Mouse (Mus musculus) small intestine, adult 2 months (tissue): ENCODE data around the gene Asxl1. TPM values are rescaled to one million over a fixed set of nuclear protein-coding genes. Genes with fewer than 3 reads are reported as not detected.

Source experiments
- H3K27ac ChIP-seq: fragments of 200-500 bp; 2 replicates; pipeline ENCODE4 v1.5.1; 2012; ENCODE audit warnings: low read depth, low read length, control low read depth, inconsistent platforms; ENCODE audit not compliant: insufficient read depth
- H3K27me3 ChIP-seq: fragments of 200-500 bp; 2 replicates; pipeline ENCODE4 v1.6.1; 2012; ENCODE audit warnings: mild to moderate bottlenecking, moderate library complexity, low read length, inconsistent platforms; ENCODE audit not compliant: control insufficient read depth, insufficient read depth
- H3K36me3 ChIP-seq: fragments of 200-500 bp; 2 replicates; pipeline ENCODE4 v1.6.1; 2012; ENCODE audit warnings: mild to moderate bottlenecking, low read length, control low read depth, inconsistent platforms; ENCODE audit not compliant: control insufficient read depth, insufficient read depth
- H3K4me1 ChIP-seq: fragments of 200-500 bp; 2 replicates; pipeline ENCODE4 v1.6.1; 2012; ENCODE audit warnings: low read length, inconsistent platforms, mixed read lengths; ENCODE audit not compliant: control insufficient read depth, insufficient read depth, insufficient read length
- H3K4me3 ChIP-seq: fragments of 200-500 bp; 2 replicates; pipeline ENCODE4 v1.5.1; 2012; ENCODE audit warnings: low read depth, mild to moderate bottlenecking, control low read depth, inconsistent platforms, low read length, moderate library complexity
- CTCF ChIP-seq: fragments of 200-500 bp; IDR thresholded peaks from 2 replicates; pipeline ENCODE4 v1.5.1; 2012; ENCODE audit warnings: low read depth, mild to moderate bottlenecking, control low read depth, inconsistent platforms, low read length, moderate library complexity, mixed read lengths; ENCODE audit not compliant: insufficient replicate concordance, insufficient read length; ENCODE audit errors: extremely low read depth
- POLR2A ChIP-seq: fragments of 200-500 bp; IDR thresholded peaks from 2 replicates; pipeline ENCODE4 v1.6.1; 2012; ENCODE audit warnings: low read depth, mild to moderate bottlenecking, control low read depth, inconsistent platforms, low read length, moderate library complexity
- WGBS: fragments of 180-500 bp; shearing (Covaris S2); methylation state at CpG from one replicate; pipeline ENCODE4 v1.1.7; 2018; 5-methylcytosine and 5-hydroxymethylcytosine counted together
- polyA plus RNA-seq: library from polyadenylated mRNA; depleted of rRNA; stranded (reverse); fragments of >200 nt; gene quantifications from 2 replicates; pipeline ENCODE4 v1.2.3, GENCODE M21; 2012

Gene Asxl1
- polyA plus RNA-seq, 1 experiment, result 6.7 TPM

- H3K4me3 ChIP-seq, result no peak overlapping the region
- H3K27ac ChIP-seq, result no peak overlapping the region
- H3K27me3 ChIP-seq, result no peaks in the 10 kb centered on the region
- H3K4me1 ChIP-seq, result 0 out of 2 replicates have a peak, but pooled peaks cover 2% of the 10 kb centered on the region
- TF ChIP-seq CTCF (no peak), POLR2A (no peak)
- WGBS, result 69% methylated on average over 8 of the region's 8 CpGs
- no peaks in the 10 kb centered on the region for H3K36me3 ChIP-seq
These were observed 36.5 kb upstream of the Asxl1 start for GRCm38 (mm10) chr2:153309106-153309505.

GRCm38 (mm10) chr2:153310228-153310627 is 35.4 kb upstream of the Asxl1 start:
- no peaks in the 10 kb centered on the region for H3K36me3 ChIP-seq
- no peak overlapping the region for H3K4me3 ChIP-seq
- WGBS, result 80% methylated on average over 6 of the region's 6 CpGs
- H3K27ac ChIP-seq, result no peak overlapping the region
- H3K27me3 ChIP-seq, result no peaks in the 10 kb centered on the region
- TF ChIP-seq CTCF (no peak), POLR2A (no peak)
- H3K4me1 ChIP-seq, result 0 out of 2 replicates have a peak, but pooled peaks cover 2% of the 10 kb centered on the region

- no peaks in the 10 kb centered on the region for H3K27me3 ChIP-seq
- H3K27ac ChIP-seq, result no peak overlapping the region
- 0 out of 2 replicates have a peak, but pooled peaks cover 2% of the 10 kb centered on the region for H3K4me1 ChIP-seq
- no peak for TF ChIP-seq POLR2A
- no peak for TF ChIP-seq CTCF
- H3K4me3 ChIP-seq, result no peak overlapping the region
- WGBS, result 89% methylated on average over 9 of the region's 9 CpGs
- H3K36me3 ChIP-seq, result peaks cover 9% of the 10 kb centered on the region; the same call in 1 of the 2 replicates
These were observed 32.7 kb upstream of the Asxl1 start for GRCm38 (mm10) chr2:153312884-153313283.

DNA sequence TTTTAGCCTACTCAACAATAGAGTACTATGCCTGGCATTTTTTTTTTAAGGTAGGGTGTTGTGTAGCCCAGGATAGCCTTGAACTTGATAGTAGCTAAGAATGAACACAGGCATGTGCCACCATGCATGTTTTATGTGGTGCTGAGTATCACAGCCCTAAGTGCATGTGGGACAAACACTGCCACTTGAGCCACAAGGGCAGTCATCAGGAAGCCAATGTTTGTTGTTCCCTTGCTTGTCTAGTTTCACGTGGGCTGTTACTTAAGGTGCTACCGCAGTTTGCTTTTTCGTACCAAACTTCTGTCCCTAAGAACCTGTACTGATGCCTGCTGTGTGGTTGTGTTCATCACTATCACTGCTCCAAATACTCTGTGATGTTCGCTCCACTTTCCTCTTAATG is 27.2 kb upstream of the Asxl1 start:
- H3K4me3 ChIP-seq, result no peak overlapping the region
- peaks cover 2% of the 10 kb centered on the region; the same call in 1 of the 2 replicates for H3K4me1 ChIP-seq
- no peak overlapping the region for H3K27ac ChIP-seq
- 95% methylated on average over 4 of the region's 4 CpGs for WGBS
- peaks cover 32% of the 10 kb centered on the region for H3K36me3 ChIP-seq
- TF ChIP-seq CTCF, result no peak
- no peak for TF ChIP-seq POLR2A
- H3K27me3 ChIP-seq, result no peaks in the 10 kb centered on the region

DNA sequence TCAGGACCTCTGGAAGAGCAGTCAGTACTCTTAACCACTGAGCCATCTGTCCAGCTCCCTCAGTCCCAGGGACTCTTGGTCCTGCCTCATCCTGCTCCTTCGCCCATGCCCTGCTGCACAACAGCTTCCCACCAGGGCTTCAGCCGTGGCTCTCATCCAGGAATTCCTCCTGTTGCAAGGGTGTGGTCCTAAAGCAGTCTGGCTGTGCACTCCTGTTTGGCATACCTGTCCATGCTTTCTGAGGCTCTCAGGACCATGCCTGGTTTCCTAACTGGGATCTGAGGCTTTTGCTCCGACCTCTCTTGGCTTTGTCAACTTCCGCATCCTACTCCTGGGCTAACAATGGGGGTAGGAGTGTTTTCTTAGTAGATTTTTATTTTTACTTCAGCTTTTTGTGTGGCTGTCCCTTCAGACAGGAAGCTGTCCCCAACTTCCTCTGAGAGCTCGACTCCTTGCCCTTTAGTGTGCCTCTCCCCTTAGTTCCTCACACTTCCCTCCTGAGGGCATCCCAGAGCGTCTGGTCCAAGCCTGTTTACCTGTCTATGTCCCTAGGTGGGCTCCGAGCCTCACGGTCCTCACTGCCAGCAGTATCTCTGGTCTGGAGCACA is 26.5 kb upstream of the Asxl1 start:
- TF ChIP-seq POLR2A, result no peak
- no peak for TF ChIP-seq CTCF

GRCm38 (mm10) chr2:153325706-153326376 is 19.8 kb upstream of the Asxl1 start:
- no peaks in the 10 kb centered on the region for H3K4me1 ChIP-seq
- TF ChIP-seq CTCF (no peak), POLR2A (no peak)
- H3K27ac ChIP-seq, result no peak overlapping the region
- H3K27me3 ChIP-seq, result no peaks in the 10 kb centered on the region
- no peak overlapping the region for H3K4me3 ChIP-seq
- H3K36me3 ChIP-seq, result peaks cover 46% of the 10 kb centered on the region
- WGBS, result 68% methylated on average over 9 of the region's 9 CpGs

More for the DNA sequence above, 26.5 kb upstream of the Asxl1 start:
- Histone ChIP-seq H3K27ac (no peak overlapping the region), H3K27me3 (no peaks in the 10 kb centered on the region), H3K36me3 (peaks cover 36% of the 10 kb centered on the region), H3K4me3 (no peak overlapping the region), H3K4me1 (peaks cover 2% of the 10 kb centered on the region; the same call in 1 of the 2 replicates)
- WGBS, result 78% methylated on average over 8 of the region's 8 CpGs

DNA sequence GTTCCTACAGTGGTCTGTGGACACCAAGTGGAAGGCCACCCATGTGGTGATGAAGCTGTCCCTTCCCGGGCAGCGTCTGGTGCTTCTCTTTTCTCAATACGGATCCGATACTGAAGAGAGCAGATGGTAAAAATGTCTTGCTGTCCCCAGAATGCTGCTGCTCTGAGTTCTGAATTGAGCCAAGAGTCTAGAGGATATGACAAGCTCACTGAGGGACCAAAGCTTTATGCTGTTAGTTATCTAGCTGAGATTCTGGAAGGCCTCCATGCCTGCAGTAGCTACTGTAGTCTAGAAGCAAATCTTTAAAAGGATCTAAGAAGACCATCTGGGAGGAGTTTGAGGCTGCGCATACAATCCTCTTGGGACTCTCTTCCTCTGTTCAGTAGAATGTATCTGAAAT is 13.4 kb upstream of the Asxl1 start:
- whole genome bisulfite sequencing, result 97% methylated on average over 5 of the region's 5 CpGs
- no peak for TF ChIP-seq POLR2A
- H3K27me3 ChIP-seq, result no peaks in the 10 kb centered on the region
- no peak overlapping the region for H3K4me3 ChIP-seq
- no peaks in the 10 kb centered on the region for H3K4me1 ChIP-seq
- peaks cover 22% of the 10 kb centered on the region for H3K36me3 ChIP-seq
- H3K27ac ChIP-seq, result no peak overlapping the region

DNA sequence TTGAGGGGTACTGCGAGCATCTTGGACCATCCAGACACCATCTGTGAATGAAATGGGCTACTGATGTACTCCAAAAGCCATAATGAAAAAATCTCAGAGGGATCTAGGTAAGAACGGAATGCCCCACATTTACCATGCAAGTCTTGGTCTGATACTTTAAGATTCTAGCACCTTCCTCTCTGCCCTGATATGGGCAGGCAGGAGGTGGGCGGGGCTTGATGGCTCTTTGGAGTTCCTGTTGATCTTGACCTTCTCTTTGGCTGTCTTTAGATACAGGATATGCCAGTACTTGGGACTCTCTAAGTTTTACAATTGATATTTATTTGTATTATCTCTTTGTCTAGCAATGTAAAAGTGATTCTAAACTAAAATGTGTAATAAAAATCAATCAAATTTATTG is 12.6 kb upstream of the Asxl1 start:
- WGBS, result 85% methylated on average over 3 of the region's 3 CpGs
- Histone ChIP-seq H3K4me3 (no peak overlapping the region), H3K27ac (no peak overlapping the region), H3K27me3 (no peaks in the 10 kb centered on the region), H3K36me3 (peaks cover 22% of the 10 kb centered on the region), H3K4me1 (no peaks in the 10 kb centered on the region; the same call in 1 of the 2 replicates)
- TF ChIP-seq CTCF (no peak), POLR2A (no peak)
